Mouse (Mus musculus) myocyte (in vitro differentiated cells): ENCODE data around the gene Ttc23l. TPM values are rescaled to one million over a fixed set of nuclear protein-coding genes. Genes with fewer than 3 reads are reported as not detected.
"Not testable (repeated sequence)": the region's sequence is repeated elsewhere in the genome, so short reads cannot be mapped to it uniquely, and the experiment has no call there.

Experiments used
- H3K27me3 ChIP-seq: one replicate; pipeline ENCODE4 v1.6.1; 2011; ENCODE audit not compliant: control insufficient read depth, insufficient read depth, insufficient read length
- H3K36me3 ChIP-seq: one replicate; pipeline ENCODE4 v1.6.1; 2011; ENCODE audit not compliant: control insufficient read depth, insufficient read depth
- H3K4me2 ChIP-seq: one replicate; pipeline ENCODE4 v1.6.1; 2011; ENCODE audit warnings: low read depth, control low read depth
- H3K4me3 ChIP-seq: one replicate; pipeline ENCODE4 v1.5.1; 2011; ENCODE audit warnings: mild to moderate bottlenecking, control low read depth, moderate library complexity
- H3K79me2 ChIP-seq: one replicate; pipeline ENCODE4 v1.6.1; 2011; ENCODE audit not compliant: control insufficient read depth, insufficient read depth
- H3ac ChIP-seq: one replicate; pipeline ENCODE4 v1.6.1; 2011; ENCODE audit not compliant: control insufficient read depth, insufficient read length
- CEBPB ChIP-seq: IDR thresholded peaks from 2 replicates; pipeline ENCODE4 v1.6.1; 2011; ENCODE audit warnings: mild to moderate bottlenecking, moderate library complexity; ENCODE audit not compliant: poor library complexity, insufficient read depth, severe bottlenecking
- E2F4 ChIP-seq: IDR thresholded peaks from one replicate; pipeline ENCODE4 v1.6.1; 2011; ENCODE audit warnings: mild to moderate bottlenecking, control low read depth, moderate library complexity; ENCODE audit not compliant: insufficient read depth
- MAX ChIP-seq: IDR thresholded peaks from one replicate; pipeline ENCODE4 v1.6.1; 2011; ENCODE audit warnings: low read depth, mild to moderate bottlenecking, control low read depth
- MYOD1 ChIP-seq, 3 experiments: IDR thresholded peaks; one replicate each; pipeline ENCODE4 v1.6.1; 2011; ENCODE audit warnings: control low read depth in 2 of 3, low read depth in 2 of 3, mild to moderate bottlenecking in 2 of 3, moderate library complexity in 1 of 3; ENCODE audit not compliant: insufficient read length in 2 of 3, control insufficient read depth in 1 of 3
- MYOG ChIP-seq, 3 experiments: IDR thresholded peaks; one replicate each; pipeline ENCODE4 v1.6.1; 2011; ENCODE audit warnings: control low read depth in 2 of 3, low read depth in 2 of 3, mild to moderate bottlenecking in 2 of 3; ENCODE audit not compliant: insufficient read length in 2 of 3, control insufficient read depth in 1 of 3, insufficient read depth in 1 of 3
- POLR2A ChIP-seq: IDR thresholded peaks from one replicate; pipeline ENCODE4 v1.6.1; 2011; ENCODE audit warnings: low read depth, mild to moderate bottlenecking, control low read depth, moderate library complexity; ENCODE audit not compliant: insufficient read length
- POLR2AphosphoS2 ChIP-seq: IDR thresholded peaks from one replicate; pipeline ENCODE4 v1.6.1; 2011; ENCODE audit warnings: low read depth, control low read depth; ENCODE audit not compliant: insufficient read length
- REST ChIP-seq: IDR thresholded peaks from one replicate; pipeline ENCODE4 v1.6.1; 2011; ENCODE audit warnings: mild to moderate bottlenecking, control low read depth, moderate library complexity; ENCODE audit not compliant: insufficient read depth, insufficient read length
- SRF ChIP-seq: IDR thresholded peaks from one replicate; pipeline ENCODE4 v1.6.1; 2011; ENCODE audit warnings: low read depth; ENCODE audit not compliant: control insufficient read depth, insufficient read length
- TCF12 ChIP-seq: IDR thresholded peaks from one replicate; pipeline ENCODE4 v1.6.1; 2011; ENCODE audit warnings: mild to moderate bottlenecking, control low read depth; ENCODE audit not compliant: poor library complexity, insufficient read depth, severe bottlenecking
- TCF3 ChIP-seq: IDR thresholded peaks from one replicate; pipeline ENCODE4 v1.6.1; 2011; ENCODE audit warnings: low read depth, control low read depth; ENCODE audit not compliant: insufficient read length
- USF1 ChIP-seq: IDR thresholded peaks from one replicate; pipeline ENCODE4 v1.6.1; 2011; ENCODE audit warnings: low read depth, mild to moderate bottlenecking, control low read depth, moderate library complexity
- polyA plus RNA-seq: library from polyadenylated mRNA; unstranded; fragments of >200 nt; fragmentation: generic; extraction: Trizol; gene quantifications from one replicate; pipeline ENCODE4 v1.2.1, GENCODE M21; 2012; ENCODE audit warnings: missing spikeins

Gene Ttc23l
- polyA plus RNA-seq, 1 experiment = not detected

DNA sequence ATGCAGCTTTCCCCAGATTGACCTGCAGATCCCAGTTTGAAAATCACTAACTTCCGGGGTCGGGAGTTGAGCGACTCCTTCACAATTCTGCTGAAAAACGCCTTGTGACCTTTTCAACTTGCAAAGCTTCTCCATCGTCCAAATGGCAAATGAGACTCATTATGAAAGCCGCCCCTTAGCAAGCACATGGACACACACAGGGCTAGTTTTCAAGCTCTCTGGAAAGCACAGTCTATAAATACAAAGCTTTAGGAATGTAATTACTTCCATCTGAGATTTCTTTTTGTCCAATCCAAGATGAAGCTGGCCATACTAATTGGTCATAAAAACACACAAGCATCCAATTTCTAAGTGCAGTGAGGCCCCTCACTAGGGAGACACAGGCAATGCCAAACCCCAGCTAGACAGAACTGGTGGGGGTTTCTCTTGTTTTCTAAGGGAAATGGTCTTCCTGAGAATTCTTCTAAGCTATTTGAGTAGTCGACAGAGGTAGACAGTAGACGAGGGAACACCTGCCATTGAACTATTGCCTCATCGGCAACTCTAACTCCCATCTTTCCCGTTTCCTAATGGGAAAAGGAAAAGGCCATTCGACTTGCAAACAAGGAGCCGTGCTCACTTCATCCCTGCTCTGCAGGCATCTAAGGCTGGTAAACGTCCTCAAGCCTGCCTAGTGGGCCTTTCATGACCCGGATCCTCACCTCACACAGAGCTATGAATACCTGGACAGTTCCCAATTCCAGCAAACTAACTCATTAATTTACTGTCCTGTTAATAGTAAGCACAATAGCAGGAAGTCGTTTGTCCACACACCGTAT, 18.0 kb downstream of the Ttc23l start:
- H3K79me2 ChIP-seq = no peaks in the 10 kb centered on the region
- H3K36me3 ChIP-seq = no peaks in the 10 kb centered on the region
- no peak overlapping the region for H3ac ChIP-seq
- no peak overlapping the region for H3K4me3 ChIP-seq
- H3K4me2 ChIP-seq = no peak overlapping the region
- TF ChIP-seq POLR2AphosphoS2 (no peak), MYOD1 (IDR thresholded peaks at IDR 0.05; ENCODE audit: control insufficient read depth in 1 of 3, insufficient read length in 2 of 3, low read depth in 2 of 3) (no peak), TCF12 (no peak), REST (no peak), SRF (no peak), USF1 (no peak), MAX (no peak), POLR2A (no peak), CEBPB (no peak), TCF3 (no peak), MYOG (IDR thresholded peaks at IDR 0.05; ENCODE audit: control insufficient read depth in 1 of 3, insufficient read depth in 1 of 3, insufficient read length in 2 of 3, low read depth in 2 of 3) (no peak), E2F4 (no peak)
- H3K27me3 ChIP-seq = no peaks in the 10 kb centered on the region

DNA sequence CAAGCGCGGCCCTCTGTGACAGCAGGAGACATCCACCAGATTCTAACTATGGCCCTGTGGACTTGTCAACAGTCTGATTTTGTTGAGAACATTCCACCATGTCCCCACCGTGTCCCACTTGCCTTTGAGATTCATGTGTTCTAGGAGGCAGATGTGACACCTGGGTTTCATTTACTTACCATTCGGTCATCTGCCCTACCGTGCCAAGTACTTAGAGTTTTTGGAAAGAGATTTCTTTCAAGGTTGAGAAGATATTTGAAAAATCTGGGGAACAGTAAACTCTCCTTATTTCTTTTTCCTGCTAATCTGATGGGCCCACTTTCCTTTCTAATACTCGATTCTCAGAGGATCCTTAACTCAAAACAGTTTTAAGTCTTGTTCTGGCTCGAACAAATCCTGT, 22.5 kb downstream of the Ttc23l start:
- Histone ChIP-seq H3K4me3 (no peak overlapping the region), H3K27me3 (no peaks in the 10 kb centered on the region), H3K4me2 (no peak overlapping the region), H3ac (no peak overlapping the region), H3K36me3 (no peaks in the 10 kb centered on the region), H3K79me2 (no peaks in the 10 kb centered on the region)
- TF ChIP-seq USF1 (no peak), REST (no peak), MYOD1 (IDR thresholded peaks at IDR 0.05; ENCODE audit: control insufficient read depth in 1 of 3, insufficient read length in 2 of 3, low read depth in 2 of 3) (no peak), TCF12 (no peak), SRF (no peak), MAX (no peak), MYOG (IDR thresholded peaks at IDR 0.05; ENCODE audit: control insufficient read depth in 1 of 3, insufficient read depth in 1 of 3, insufficient read length in 2 of 3, low read depth in 2 of 3) (no peak)

GRCm38 (mm10) chr15:10534591-10534990, 23.9 kb downstream of the Ttc23l start:
- H3K4me3 ChIP-seq = no peak overlapping the region
- no peak overlapping the region for H3ac ChIP-seq
- no peak for TF ChIP-seq TCF3
- TF ChIP-seq E2F4 = no peak
- TF ChIP-seq MAX = no peak
- no peak for TF ChIP-seq POLR2A
- TF ChIP-seq MYOG (IDR thresholded peaks at IDR 0.05; ENCODE audit: control insufficient read depth in 1 of 3, insufficient read depth in 1 of 3, insufficient read length in 2 of 3, low read depth in 2 of 3) = no peak
- TF ChIP-seq USF1 = no peak
- TF ChIP-seq MYOD1 (IDR thresholded peaks at IDR 0.05; ENCODE audit: control insufficient read depth in 1 of 3, insufficient read length in 2 of 3, low read depth in 2 of 3) = no peak
- TF ChIP-seq REST = no peak
- no peak for TF ChIP-seq TCF12
- TF ChIP-seq POLR2AphosphoS2 = no peak
- TF ChIP-seq CEBPB = no peak
- TF ChIP-seq SRF = no peak
- no peaks in the 10 kb centered on the region for H3K27me3 ChIP-seq
- no peaks in the 10 kb centered on the region for H3K36me3 ChIP-seq
- H3K79me2 ChIP-seq = no peaks in the 10 kb centered on the region
- H3K4me2 ChIP-seq = no peak overlapping the region

GRCm38 (mm10) chr15:10533361-10533760, 25.1 kb downstream of the Ttc23l start:
- not testable (repeated sequence) for H3K36me3 ChIP-seq, H3ac ChIP-seq, H3K4me2 ChIP-seq, H3K27me3 ChIP-seq, H3K4me3 ChIP-seq, H3K79me2 ChIP-seq

DNA sequence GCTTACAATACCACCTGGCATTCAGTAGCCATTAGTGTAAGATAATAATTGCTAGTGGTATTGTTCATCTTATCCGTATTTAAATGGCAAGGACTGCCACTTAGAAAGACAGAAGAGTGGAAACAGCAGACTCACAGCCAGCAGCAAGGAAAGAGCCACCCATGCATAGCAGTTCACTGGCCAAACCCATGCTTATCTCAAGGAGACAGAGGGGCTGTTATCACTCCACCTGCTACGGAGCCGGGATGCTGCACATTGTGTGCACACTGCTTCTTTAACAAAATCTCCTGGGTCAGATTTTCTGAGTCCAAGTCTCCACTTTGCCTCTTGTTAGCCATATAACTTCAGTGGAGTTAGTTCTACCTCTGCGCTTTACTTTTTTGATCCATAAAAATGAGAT, 27.1 kb downstream of the Ttc23l start:
- Histone ChIP-seq H3K4me3 (no peak overlapping the region), H3K36me3 (no peaks in the 10 kb centered on the region), H3K27me3 (no peaks in the 10 kb centered on the region), H3K79me2 (no peaks in the 10 kb centered on the region), H3ac (no peak overlapping the region), H3K4me2 (no peak overlapping the region)
- TF ChIP-seq POLR2A (no peak), POLR2AphosphoS2 (no peak), USF1 (no peak)
